Mouse (Mus musculus): ENCODE measurements at regions not wholly inside any gene's neighbourhood (a gene's known extent, or its start where the extent isn't known, plus 50 kb on each side); places are given as distances from the start of the nearest gene placed in this dataset.

DNA sequence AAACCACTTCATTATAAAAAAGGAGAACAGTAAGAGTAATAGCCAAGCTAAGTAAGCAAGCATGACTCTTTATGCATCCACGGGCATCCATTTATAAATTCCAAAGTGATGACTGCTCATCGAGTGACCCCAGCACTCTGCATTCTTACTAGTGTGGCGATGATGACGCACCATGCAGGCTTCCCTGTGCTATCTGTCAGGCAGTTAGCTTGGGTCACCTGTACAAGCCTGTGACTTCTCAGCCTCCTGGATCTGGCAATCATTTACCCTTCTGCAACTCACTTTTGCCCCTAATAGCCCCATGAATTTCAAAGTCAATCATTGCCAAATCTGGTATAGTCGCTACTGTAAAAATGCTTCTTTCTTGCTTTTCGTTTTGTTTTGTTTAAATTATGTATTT lies 237.3 kb downstream of the Klf5 start:
- DNase-seq: peak; percentile 34

DNA sequence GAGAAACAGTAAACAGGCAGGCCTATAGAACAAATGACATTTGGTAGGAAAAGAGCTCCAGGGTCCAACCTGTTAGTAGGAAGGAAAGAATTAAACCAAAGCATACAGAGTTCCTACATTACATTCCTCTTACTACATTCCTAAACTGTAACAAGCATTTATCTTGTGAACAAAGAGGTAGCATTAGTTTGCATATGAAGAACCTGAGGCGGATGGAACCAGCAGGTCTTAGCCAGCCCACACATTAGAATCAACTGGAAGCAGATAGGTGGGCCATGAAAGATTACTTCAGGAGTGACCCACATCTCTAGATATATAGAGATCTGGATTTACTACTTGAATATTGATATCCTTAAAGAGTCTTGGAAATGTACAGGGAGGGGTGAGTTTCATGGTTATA lies 238.8 kb downstream of the Klf5 start:
- DNase-seq: no peak

DNA sequence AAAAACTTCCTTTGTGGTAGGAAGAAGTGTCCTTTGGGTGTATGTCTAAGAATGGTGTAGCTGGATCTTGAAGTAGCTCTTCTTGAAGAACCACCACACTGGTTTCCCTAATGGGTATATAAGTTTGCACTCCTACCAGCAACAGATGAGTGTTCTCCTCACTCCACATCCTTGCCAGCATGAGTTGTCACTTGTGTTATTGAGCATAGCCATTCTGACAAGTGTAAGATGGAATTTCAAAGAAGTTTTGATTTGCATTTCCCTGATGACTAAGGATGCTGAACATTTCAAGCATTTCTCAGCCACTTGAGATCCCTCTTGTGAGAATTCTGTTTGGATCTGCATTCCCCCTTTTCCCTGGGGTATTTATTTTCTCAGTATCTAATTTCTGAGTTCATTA lies 243.2 kb downstream of the Klf5 start:
- no peak for DNase-seq

DNA sequence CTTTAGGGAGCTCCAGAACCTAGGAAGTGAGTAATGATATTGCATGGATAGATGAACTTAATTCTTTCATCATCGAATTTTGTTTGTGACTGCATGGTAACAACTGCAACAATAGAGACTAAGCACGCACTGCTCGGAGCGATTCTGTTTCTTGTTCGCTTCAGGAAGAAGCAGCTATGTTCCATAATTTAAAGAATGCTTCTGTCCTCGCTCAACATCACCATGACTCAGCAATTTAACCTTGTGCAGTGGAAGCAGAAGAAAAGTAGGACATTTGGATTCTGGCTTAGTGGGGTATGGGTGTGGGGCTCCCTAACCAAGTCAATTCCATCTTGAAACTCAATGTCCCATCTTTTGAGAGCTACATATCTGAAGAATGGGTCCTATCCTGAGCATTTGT lies 249.4 kb downstream of the Klf5 start:
- no peak for DNase-seq

DNA sequence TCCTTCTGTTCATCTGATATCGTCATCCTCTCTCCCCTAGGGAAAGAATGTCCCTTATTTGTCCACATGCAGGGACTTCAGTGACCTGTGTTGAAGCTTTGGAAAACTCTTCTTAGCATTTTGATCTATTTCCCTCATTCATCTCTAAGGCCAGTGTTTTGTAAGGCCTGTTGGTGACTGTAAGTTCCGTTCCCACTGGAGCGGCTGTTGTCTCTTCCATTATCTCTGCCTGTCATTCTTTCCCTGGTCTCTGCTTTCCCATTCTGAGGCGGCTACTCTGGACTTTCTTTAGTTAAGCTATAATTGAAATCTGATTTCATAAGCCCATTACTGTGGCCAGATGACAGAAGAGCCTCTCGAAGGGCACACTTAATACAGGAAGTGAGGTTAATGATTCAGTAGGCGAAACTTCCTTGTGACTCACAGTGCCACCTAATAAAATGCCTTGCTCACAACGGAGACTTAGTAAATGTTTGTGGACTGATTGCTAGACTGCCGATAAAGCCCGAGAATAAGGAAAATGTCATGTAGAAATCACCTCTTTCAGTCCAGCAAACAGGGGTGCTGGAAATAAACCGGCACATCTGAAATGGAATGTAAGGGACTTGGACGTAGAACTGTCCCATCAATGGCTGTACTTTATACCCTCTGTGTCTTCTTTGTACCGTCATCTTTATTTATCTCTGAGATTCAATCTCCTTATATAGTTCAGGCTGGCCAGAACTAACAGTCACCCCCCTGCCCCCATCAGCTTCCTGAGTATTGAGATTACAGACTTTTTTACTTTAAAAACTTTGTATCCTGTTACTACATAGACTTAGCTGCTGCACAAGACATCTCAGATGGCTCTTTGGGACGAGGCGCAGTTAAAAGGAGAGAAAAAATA lies 250.1 kb downstream of the Klf5 start:
- no peak for DNase-seq

DNA sequence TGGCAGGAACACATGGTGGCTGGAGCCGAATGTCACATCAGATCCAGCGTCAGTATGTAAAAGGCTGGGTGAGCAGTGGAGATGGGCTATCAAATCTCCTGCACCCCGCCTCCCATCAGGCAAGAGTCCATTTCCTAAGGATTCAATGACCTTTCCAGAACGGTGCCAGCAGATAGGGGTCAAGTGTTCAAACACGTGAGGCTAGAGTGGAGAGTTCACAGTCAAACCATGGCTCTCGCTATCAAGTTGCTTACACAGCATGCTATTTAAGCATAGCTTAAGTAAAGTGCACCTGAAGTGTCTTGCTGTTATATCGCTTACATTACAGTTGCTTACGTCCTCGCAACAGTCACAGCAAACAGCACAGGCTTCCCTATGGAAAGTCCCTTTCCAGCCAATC lies 265.5 kb downstream of the Klf5 start:
- no peak for DNase-seq

DNA sequence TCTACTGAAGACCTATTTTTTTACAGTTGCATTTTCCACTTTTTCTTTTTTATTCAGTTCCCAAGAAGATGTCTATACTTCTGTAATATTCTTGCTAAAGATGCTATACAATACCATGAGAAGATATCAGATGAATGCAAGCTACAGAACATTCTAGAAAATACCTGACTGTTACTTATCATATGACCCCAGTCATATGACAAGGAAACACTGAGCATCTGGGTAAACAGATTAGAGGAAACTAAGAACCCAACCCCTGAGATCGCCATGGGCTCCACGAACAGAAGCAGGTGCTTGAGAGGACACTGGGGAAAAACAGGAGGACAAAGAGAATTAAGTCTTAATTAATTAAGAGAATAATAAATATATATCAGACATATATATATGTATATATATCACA lies 275.7 kb downstream of the Klf5 start:
- DNase-seq: no peak

DNA sequence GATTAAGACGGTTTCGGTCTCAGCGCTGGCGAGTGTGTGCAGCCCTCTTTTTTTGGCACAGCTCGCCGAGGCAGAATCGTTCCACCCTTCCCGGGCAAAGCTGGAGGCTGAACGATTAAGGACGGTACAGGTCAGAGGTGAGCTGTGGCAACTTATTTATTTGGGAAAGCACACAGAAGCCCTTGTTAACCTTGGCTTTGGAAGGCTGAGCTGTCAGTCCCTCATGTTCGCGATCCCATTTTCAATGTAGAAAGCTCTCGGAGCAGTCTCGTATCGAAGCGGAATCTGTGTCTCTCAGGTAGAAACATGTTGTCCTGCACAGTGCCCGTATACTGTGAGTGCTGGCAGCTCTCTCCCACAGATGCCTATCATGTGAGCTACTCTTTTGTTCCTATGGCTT lies 280.2 kb downstream of the Klf5 start:
- peak; percentile 13 for DNase-seq

DNA sequence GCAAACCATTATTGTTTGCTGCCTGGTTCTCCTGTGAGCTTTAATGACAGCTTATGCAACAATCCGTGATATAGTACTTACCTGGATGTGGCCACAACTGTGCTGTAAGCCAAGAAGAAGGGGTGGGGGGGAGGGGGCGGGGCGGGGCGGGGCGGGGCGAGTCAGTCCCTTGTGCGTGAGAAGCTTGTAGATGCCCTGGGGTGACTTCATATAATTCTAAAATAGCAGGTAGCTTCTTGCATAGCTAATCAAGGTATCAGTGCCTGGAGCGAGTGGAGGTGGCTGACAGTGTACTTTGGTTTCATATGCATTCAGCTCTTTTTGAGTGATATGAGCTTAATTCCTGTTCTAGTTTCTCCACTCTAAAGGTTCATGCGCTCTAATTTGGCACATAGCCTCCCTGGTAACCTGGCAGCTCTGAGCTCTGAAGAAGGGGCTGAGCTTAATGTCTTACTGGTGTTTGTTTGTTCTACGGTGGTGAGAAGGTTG lies 280.8 kb downstream of the Klf5 start:
- no peak for DNase-seq

DNA sequence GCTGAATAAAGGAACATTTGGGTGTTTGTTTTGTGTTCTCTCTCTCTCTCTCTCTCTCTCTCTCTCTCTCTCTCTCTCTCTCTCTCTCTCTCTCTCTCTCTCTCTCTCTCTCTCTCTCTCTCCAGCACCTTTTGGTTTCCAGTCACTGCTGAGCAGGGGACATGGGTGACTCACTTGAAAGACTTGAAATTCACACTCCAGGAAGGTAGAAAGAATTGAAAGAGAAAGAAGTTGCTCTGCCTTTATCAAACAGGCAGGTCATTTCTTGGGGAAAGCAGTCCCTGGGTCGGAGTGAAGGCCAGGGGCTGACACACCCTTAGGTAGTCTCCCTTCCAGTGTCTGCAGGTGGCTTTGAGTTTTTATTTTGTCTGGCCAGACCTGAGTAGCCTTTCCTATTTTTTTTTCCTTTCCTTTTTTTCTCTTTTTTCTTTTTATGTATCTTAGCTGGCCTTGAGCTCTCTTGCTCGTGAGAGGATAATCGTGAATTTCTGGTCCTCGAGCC lies 281.3 kb downstream of the Klf5 start:
- DNase-seq: no peak

DNA sequence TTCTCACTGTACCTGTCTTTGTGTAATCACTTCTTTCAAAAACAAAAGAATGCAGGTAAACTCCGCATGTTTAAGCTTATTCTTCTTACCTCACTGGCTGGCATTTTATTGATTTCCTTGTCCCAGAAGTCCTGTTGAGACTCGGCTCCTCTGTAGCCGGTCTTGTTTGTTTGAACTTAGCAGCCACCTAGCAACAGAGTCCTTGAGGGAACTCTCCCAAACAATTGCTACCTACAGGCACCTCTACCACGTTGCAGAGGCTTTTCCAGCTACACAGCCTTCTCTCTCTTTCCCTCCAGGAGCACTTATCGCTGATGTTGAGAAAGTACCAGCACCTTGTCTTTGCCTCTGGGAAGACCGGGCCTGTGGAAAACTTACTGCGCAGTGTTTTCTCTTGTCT lies 285.7 kb downstream of the Klf5 start:
- no peak for DNase-seq

DNA sequence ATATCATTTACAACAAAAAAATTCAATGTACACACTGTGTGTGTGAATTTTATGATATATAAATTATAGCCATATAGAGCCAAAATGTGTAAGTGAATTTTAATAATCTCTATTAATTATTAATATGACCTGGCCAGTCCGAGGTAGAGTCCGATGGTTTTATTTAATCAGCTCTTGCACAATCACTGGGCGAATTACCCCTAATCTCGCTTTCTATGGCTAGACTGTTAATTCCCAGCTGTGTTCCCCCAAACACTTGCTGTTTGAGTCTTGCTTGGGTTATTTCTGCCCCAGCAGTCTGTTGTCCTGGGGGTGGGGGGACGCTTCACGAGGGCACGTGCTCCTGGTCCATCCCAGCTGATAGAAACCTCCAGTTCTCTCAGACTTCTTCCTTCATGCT lies 287.5 kb downstream of the Klf5 start:
- DNase-seq: no peak

DNA sequence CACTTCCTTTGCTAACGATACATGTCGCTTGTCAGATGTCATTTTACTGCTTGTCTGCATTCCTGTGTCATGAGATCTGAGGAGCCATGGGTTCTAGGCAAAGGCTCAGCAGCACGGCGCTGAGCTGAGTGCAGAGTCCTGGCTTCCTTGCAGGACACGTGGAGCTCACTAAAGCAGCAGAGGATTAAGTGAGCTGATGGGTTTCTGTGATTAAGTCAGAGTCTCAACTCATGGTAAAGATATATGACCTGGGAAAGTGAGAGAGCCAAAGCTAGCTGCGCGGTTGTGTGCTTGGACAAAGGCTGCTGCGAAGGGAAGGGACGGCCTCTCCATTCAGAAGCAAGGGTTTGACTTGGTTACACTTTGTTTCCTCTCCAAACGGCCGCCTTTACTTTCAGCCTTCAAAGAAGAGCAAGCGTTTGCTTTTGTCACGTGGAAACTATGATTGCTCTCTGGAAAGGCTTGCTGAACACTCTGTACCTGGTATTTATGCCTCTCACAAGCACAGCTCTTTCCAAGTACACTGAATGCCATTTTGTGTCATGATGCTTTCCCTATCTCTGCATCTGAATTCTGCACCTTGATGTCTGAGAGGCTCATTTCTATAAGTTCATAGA lies 292.5 kb downstream of the Klf5 start:
- DNase-seq: no peak

DNA sequence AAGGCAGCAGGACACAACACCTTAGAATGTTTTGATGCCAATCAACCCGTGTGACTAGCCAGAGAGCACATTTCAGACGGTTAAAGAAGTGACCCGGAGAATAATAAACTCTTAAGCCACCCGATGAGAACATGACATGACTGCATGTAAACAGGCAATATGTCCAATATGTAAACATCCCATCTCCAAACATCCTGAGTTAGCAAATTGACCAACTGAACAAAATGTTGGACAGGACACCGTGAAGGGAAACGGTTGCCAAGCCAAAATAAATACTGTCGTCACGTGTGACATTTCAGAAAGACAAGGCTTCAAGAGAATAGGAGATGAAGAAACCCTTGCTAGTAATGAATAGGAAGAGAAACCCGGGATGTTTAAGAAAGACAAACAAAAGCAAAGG lies 294.4 kb downstream of the Klf5 start:
- no peak for DNase-seq

DNA sequence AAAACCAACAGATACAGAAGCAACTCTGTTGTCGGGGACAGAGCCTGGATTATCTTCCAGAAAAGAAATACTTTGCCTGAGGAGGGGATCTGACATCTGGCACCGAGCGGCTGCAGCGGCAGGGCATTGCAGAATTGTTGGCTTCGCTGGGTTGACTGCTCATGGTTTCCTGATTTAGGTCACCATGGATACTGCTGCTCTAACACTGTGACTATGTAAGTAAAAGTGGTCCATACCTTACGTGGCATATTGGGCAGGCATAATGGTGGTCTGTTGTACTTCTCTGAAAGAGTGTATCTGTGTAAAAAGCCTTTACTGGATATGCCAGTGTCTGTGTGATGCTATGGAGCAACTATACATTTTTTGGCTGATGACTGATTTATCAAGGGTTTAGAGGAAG lies 295.4 kb downstream of the Klf5 start:
- DNase-seq: no peak

DNA sequence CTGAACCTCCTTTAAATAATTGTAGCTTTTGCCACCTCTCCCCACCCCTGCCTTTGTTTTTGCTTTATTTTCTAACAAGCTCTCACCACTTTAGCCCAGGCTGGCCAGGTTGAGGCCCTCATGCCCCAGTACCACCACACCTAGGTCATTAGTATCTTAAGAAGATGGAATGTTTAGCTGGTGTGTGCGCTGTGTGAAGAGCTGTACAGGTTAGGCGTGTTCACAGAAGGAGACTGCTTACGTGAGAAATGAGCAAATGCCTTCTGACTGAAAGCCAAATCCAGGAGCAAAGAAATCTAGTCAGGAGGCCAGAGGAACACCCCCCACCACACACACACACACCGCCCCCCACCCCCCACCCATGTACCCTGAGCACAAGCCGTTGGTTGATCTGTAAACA lies 303.4 kb downstream of the Klf5 start:
- no peak for DNase-seq

DNA sequence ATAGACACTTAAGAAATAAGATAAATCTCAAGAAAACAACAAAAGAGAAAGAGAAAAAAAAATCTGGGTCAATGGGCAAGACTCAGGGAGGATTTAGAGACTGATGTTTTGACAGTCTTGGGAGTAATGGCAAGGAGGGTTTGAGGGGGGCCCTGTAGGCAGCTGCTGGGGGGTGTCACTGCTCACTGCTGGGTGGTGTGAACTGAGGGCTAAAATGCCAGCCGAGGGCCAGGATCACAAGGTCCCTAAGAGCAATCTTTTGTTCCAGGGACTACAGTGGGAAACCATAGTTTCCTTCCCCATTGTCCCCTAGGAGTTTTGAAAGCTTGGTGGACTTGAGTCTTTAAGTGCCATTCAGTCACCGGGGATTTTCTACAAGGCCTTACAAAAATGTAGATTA lies 304.8 kb downstream of the Klf5 start:
- no peak for DNase-seq

DNA sequence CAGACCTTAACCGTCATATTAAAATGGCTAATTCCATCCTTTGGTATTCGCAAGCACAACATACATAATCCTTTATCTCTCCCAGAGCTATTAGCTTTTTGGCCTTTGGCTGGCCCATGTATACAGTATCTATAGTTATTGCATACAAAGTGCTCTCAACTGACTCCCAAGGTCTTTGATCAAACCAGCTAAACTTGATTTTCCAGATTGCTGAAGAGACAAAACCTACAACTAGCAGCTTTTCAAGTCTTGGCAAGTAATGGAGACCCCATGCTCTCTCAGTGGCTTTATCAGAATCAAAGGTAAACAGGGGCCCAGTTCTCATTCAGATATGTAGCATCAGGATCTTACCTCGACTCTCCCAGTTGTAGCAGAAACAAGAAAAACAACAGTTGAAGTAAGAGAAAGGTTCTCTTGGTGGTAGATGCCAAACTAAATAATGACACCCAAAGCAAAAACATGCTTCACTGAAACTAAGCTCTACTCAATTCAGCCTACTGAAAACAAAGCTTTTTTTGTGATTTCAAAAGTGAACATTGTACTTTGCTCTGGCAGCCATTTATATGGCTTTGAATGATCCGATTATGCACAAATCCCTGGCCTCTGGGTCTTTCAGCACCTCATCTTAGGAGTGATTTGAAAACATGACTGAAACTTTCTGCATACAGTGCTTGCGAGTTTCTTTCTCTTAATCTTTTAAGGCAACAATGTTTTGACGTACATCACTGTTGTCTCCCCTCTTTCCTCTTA lies 307.0 kb downstream of the Klf5 start:
- DNase-seq: no peak

DNA sequence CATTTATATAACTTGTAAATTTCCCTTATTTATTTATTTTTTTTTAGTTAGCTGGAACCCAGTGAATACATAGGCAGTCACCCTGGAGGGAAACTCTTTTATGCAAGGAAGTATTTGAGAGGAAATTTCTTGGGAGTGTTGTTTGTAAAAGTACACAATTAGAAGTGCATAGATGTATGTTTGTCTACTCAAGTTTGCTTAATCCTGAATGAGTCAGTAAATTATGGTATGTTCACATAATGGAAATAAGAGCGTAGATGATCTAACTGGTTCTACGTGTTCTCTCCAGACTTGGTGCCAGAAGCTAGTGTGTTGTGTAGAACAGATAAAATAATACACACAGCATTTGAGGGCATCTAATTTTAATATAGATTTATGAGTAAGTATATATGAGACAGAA lies 310.5 kb downstream of the Klf5 start:
- DNase-seq: no peak

DNA sequence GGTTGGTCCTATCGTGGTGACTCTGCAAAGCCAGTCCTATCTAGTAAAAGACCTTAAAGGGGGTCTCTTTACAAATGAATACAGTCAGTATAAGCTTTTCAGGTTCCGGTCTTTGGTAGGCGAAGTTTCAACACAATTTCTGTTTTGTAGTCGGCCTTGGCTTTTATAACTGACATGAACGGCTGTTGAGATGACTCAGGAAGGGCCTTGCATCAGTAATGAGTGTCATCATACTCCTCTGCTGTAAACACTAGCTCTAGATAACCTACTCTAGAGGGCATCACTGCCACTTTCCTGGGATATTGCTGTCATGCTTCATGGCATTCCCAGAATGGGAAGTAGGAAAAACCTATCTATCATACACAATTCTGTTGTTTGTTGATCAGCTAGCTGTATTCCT lies 312.9 kb downstream of the Klf5 start:
- DNase-seq: no peak

DNA sequence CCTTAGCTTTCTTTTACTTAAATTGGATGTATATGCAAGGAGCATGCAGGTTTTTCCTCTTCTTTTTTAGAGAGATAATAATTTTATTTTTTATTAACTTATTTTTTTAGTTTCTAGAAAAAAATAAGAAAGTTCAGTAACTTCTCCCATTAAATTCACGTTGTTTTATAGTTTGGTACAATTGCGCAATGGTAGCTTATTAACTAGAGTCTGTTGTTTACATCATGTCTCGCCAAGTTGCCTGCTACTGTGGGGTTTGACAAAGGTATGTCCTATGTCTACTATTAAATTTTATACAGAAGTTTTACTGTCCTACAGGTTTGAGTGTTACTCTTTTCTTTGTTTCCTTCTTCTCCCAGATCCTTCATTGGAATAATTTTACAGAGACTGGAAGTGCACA lies 313.6 kb downstream of the Klf5 start:
- DNase-seq: no peak

DNA sequence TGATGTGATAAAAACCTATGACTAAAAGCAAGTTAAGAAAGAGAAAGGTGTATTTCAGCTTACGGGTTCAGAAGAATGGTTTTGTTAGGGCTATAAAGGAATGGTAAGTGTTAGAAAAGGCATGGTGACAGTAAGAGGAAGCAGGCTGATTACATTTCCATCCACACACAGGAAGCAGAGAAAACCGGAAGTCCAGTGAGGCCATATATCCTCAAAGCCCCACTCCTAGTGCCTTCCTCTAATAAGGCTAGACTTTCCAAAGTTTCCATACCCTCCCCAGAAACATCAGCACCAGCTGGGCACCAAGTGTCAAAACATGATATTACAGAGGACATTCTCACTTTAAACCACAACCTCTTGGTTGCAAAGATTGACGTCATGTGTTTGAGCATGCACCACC lies 316.3 kb downstream of the Klf5 start:
- no peak for DNase-seq

DNA sequence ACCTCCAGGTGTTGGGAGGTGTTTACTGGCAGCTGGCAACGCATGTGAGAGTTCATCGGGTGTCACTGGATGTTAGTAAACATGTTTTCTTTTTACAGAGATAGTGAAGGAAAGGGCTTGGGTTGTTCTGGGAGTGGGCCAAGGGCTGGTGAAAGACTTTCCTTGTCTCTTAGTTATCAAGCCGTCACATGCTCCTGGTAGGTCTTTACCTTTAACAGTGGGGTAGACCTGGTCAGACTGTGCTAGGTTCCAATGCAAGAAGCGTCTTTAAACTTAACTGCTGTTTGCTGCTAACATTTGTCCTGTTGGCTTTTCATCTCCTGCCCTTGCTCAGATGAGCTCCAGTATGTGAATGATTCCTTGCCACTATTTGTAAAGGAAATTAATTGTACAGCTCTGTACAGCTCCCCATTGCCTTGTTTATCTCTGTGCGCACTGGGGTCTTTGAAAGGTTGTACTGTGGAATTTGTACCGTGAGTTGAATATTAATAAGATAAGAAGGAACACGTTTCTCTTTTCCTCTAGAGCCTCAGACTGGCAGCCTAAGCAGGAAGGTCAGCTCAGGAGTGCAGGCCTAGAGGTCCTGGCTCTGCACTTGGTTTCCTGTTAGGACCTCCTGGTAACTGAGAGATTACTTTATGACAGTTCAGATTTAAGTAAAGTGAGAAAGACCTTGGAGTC lies 318.3 kb downstream of the Klf5 start:
- DNase-seq: peak; percentile 14
